Mouse (Mus musculus) embryonic facial prominence, embryonic 13.5 days (tissue): Measurements from ENCODE around the gene Pfpl. TPM values are rescaled to one million over a fixed set of nuclear protein-coding genes. Genes with fewer than 3 reads are reported as not detected.

Experiments used
- ATAC-seq: fragments of 200-750 bp; cut with Nextera tagmentation; 2 replicates; pipeline ENCODE4 v1.8.0; 2017; ENCODE audit warnings: low read depth; ENCODE audit not compliant: insufficient number of reproducible peaks, insufficient read depth, low FRiP score, low TSS enrichment
- H3K27ac ChIP-seq: fragments of 300-500 bp; sonication (generic); 2 replicates; pipeline ENCODE4 v1.5.1; 2015; ENCODE audit warnings: moderate library complexity, mild to moderate bottlenecking, inconsistent platforms
- H3K27me3 ChIP-seq: fragments of 300-500 bp; sonication (generic); 2 replicates; pipeline ENCODE4 v1.6.1; 2015; ENCODE audit warnings: mild to moderate bottlenecking, inconsistent platforms
- H3K36me3 ChIP-seq: fragments of 300-500 bp; sonication (generic); 2 replicates; pipeline ENCODE4 v1.6.1; 2015; ENCODE audit warnings: mild to moderate bottlenecking, inconsistent platforms
- H3K4me1 ChIP-seq: fragments of 300-500 bp; sonication (generic); 2 replicates; pipeline ENCODE4 v1.6.1; 2015; ENCODE audit warnings: inconsistent platforms
- H3K4me2 ChIP-seq: fragments of 300-500 bp; sonication (generic); 2 replicates; pipeline ENCODE4 v1.6.1; 2015; ENCODE audit warnings: moderate library complexity, mild to moderate bottlenecking, inconsistent platforms
- H3K4me3 ChIP-seq: fragments of 300-500 bp; sonication (generic); 2 replicates; pipeline ENCODE4 v1.5.1; 2015; ENCODE audit warnings: mild to moderate bottlenecking, inconsistent platforms
- H3K9ac ChIP-seq: fragments of 300-500 bp; sonication (generic); 2 replicates; pipeline ENCODE4 v1.6.1; 2015; ENCODE audit warnings: mild to moderate bottlenecking, inconsistent platforms
- H3K9me3 ChIP-seq: fragments of 300-500 bp; sonication (generic); 2 replicates; pipeline ENCODE4 v1.6.1; 2016; ENCODE audit warnings: inconsistent platforms
- WGBS: fragments of 180-500 bp; shearing (Covaris S2); methylation state at CpG from one replicate; pipeline ENCODE4 v1.1.7; 2015; ENCODE audit warnings: mixed read lengths; 5-methylcytosine and 5-hydroxymethylcytosine counted together
- polyA plus RNA-seq: library from polyadenylated mRNA; unstranded; fragments of >200 nt; fragmentation: Nextera tagmentation; extraction: Ambion mirVana; gene quantifications from 2 replicates; pipeline ENCODE4 v1.2.1, GENCODE M21; 2015

Pfpl gene
- polyA plus RNA-seq, 1 experiment from 2014 or later: not detected

DNA sequence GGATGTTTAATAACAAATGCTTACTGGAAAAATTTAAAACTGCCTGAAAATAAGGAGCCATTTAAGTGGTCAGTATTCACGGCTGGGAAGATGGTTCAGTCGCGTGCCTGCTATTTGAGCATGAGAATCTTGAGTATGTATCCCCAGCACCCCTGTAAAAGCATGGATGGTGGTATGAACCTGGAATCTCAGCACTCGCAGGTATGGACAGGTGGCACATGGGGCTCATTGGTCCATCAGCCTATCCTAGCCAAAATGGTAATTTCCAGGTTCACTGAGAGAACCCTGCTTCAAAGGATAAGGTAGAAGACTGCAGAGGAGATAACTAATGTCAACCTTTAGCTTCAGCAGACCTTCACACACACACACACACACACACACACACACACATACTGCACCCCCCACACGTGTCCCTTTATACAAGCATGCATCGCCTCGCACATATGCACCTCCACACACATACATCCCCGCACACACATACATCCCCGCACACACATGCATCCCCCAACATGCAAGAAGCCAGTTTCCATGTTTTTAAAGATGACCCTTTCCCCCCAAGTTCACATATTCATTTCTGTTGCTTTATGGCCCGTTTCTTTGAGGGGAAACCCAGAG, 37.9 kb downstream of the Pfpl start:
- Histone ChIP-seq H3K4me2 (no peak overlapping the region), H3K4me3 (no peak overlapping the region), H3K27ac (no peak overlapping the region), H3K4me1 (peaks cover 6% of the 10 kb centered on the region; the same call in 1 of the 2 replicates), H3K9me3 (no peaks in the 10 kb centered on the region), H3K27me3 (no peaks in the 10 kb centered on the region), H3K36me3 (0 out of 2 replicates have a peak, but pooled peaks cover 4% of the 10 kb centered on the region), H3K9ac (no peak overlapping the region)
- ATAC-seq: no peak
- WGBS: 92% methylated on average over 10 of the region's 10 CpGs

DNA sequence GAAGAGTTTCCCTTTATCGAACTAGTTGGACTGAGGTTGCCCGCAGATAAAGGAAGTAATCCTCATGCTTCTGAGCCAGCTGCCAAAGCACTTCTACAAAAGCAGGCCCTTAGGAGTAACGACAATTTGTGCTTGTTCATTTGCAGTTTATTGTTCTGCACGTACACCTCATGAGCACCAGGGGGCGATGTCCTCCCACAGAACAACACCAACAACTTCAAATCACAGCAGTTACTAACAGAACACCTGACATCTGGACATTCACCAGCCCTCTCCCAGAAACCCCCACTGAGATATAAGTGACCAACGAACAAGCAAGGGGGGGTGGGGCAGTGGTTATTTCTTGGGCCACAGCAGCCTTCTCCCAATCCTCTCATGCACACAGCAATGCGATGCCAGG, 38.5 kb downstream of the Pfpl start:
- Histone ChIP-seq H3K4me2 (no peak overlapping the region), H3K27me3 (no peaks in the 10 kb centered on the region), H3K36me3 (0 out of 2 replicates have a peak, but pooled peaks cover 4% of the 10 kb centered on the region), H3K4me1 (peaks cover 6% of the 10 kb centered on the region; the same call in 1 of the 2 replicates), H3K4me3 (no peak overlapping the region), H3K27ac (no peak overlapping the region), H3K9me3 (no peaks in the 10 kb centered on the region), H3K9ac (no peak overlapping the region)
- 33% methylated on average over 7 of the region's 7 CpGs for WGBS
- ATAC-seq: no peak

DNA sequence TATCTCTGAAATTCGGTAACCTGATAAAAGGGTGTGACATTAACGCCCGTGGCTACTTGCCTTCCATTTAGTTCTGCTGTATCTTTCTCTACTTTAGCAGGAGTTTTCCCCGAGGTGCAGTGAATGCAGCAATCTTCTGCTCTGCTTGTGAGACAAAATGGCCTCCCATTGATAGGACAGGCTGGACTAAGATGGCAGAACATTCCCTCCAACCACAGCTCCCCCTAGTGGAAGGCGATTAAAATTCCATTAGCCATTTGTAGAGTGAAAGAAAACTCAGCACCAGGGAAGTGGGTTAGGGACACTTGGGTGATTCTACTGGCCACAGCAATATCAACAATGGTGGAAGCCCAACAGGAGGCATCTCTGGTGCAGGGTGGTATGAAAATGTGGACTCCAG, 39.7 kb downstream of the Pfpl start:
- H3K4me3 ChIP-seq: no peak overlapping the region
- no peaks in the 10 kb centered on the region for H3K9me3 ChIP-seq
- 77% methylated on average over 5 of the region's 5 CpGs for WGBS
- H3K27ac ChIP-seq: no peak overlapping the region
- no peaks in the 10 kb centered on the region for H3K27me3 ChIP-seq
- H3K4me2 ChIP-seq: no peak overlapping the region
- ATAC-seq: no peak
- H3K9ac ChIP-seq: no peak overlapping the region
- peaks cover 6% of the 10 kb centered on the region; the same call in 1 of the 2 replicates for H3K4me1 ChIP-seq
- H3K36me3 ChIP-seq: 0 out of 2 replicates have a peak, but pooled peaks cover 4% of the 10 kb centered on the region

DNA sequence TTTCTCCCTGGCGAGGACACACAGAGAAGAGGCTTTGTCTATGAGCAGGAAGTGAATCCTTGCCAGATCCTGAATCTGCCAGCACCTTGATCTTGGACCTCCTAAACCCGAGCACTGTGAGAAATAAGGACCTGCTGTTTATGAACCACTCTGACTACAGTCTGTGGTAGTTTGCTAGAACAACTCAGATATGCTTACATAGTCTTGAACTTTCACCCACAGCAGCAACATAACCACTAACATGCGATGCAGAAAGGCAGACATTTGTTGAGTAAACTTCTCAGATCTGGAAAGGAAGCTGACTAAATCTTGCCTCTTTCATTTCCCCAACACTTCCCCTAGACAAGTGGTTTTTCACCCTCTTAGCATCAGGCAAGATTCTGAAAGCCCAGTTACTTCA, 44.2 kb downstream of the Pfpl start:
- ATAC-seq: no peak
- 67% methylated on average over 3 of the region's 3 CpGs for WGBS
- H3K4me2 ChIP-seq: no peak overlapping the region
- no peak overlapping the region for H3K4me3 ChIP-seq
- H3K9ac ChIP-seq: no peak overlapping the region
- H3K36me3 ChIP-seq: 0 out of 2 replicates have a peak, but pooled peaks cover 4% of the 10 kb centered on the region
- H3K4me1 ChIP-seq: peaks cover 24% of the 10 kb centered on the region
- H3K27ac ChIP-seq: no peak overlapping the region
- no peaks in the 10 kb centered on the region for H3K27me3 ChIP-seq
- no peaks in the 10 kb centered on the region for H3K9me3 ChIP-seq

DNA sequence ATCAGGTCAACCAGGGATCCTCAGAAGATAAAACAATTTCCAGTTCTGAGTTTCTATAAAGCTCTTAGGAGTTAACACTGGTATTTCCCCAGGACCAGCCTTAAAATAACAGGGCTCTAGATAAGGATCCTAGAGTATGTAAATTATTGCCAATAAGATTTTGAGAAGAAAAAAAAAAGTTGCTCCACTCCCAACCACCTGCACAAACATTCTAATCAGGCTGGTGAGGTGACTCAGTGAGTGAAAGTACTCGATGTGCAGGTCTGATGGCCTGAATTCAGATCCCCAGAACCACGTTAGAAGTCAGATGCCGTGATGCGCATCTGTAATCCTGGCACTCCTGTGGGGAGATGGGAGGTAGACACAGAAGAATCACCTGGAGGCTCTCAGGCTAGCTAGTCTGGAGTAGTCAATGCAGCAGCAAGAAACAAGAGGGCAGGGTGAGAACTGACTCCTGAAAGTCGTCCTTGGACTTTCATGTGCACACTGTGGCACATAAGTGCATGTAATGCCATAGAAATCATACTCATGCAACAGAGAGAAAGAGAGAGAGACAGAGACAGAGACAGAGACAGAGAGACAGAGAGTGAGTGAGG, 44.8 kb downstream of the Pfpl start:
- H3K4me3 ChIP-seq: no peak overlapping the region

DNA sequence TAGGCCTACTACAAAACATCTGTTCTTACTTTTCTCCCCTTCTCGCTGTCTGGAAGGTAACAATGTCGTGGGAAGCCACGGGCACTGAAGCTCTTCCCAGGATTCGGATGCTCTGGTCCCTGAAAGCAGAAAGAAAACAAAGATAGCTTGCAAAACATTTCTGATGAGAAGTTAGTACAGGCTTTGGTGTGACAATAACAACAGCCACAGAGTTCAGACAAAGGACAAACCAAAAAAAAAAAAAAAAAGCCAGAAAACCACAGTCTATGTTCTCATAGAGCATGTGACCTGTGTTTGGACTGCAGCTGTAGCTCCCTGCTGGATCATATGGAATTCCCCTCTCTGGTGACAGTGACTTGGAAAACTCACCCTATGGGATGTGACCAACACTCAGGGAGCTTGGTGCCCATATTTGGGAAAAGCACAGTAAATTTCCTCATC, 45.5 kb downstream of the Pfpl start:
- no peak overlapping the region for H3K4me3 ChIP-seq
- no peaks in the 10 kb centered on the region for H3K27me3 ChIP-seq
- H3K4me1 ChIP-seq: peaks cover 24% of the 10 kb centered on the region
- 0 out of 2 replicates have a peak, but pooled peaks cover 4% of the 10 kb centered on the region for H3K36me3 ChIP-seq
- no peak for ATAC-seq
- H3K9me3 ChIP-seq: no peaks in the 10 kb centered on the region
- peak overlapping the region; percentile 12 for H3K27ac ChIP-seq
- no peak overlapping the region for H3K4me2 ChIP-seq
- WGBS: 20% methylated on average over 4 of the region's 4 CpGs
- no peak overlapping the region for H3K9ac ChIP-seq

More for the DNA sequence above, 44.8 kb downstream of the Pfpl start:
- H3K36me3 ChIP-seq: 0 out of 2 replicates have a peak, but pooled peaks cover 4% of the 10 kb centered on the region
- H3K9me3 ChIP-seq: no peaks in the 10 kb centered on the region
- peak overlapping the region; percentile 12; the same call in 1 of the 2 replicates for H3K27ac ChIP-seq
- peaks cover 24% of the 10 kb centered on the region for H3K4me1 ChIP-seq
- no peak for ATAC-seq
- H3K27me3 ChIP-seq: no peaks in the 10 kb centered on the region
- 76% methylated on average over 5 of the region's 5 CpGs for WGBS
- no peak overlapping the region for H3K4me2 ChIP-seq
- H3K9ac ChIP-seq: no peak overlapping the region

DNA sequence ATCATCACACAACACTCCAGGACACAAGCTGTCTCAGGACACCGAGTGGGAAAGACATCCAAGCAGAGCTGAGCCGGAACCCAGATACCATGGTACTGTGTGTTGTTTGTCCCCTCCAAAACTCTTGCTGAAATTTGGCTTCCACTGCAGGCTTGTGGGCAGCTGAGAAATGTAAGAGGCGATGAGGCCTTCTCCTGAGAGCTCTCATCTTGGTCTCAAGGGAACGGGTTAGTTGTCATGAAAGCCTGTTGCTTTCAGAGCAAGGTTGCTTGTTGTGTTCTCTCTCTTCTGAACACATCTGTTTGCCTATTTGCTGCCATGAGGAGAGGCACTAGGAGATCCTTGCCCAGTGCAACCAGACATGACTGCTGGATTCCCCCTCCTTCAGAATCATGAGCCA, 46.2 kb downstream of the Pfpl start:
- H3K9ac ChIP-seq: no peak overlapping the region
- H3K27me3 ChIP-seq: no peaks in the 10 kb centered on the region
- ATAC-seq: no peak
- no peaks in the 10 kb centered on the region for H3K36me3 ChIP-seq
- H3K4me2 ChIP-seq: no peak overlapping the region
- WGBS: 93% methylated on average over 4 of the region's 4 CpGs
- no peak overlapping the region for H3K4me3 ChIP-seq
- H3K27ac ChIP-seq: no peak overlapping the region
- peaks cover 24% of the 10 kb centered on the region for H3K4me1 ChIP-seq
- no peaks in the 10 kb centered on the region for H3K9me3 ChIP-seq

DNA sequence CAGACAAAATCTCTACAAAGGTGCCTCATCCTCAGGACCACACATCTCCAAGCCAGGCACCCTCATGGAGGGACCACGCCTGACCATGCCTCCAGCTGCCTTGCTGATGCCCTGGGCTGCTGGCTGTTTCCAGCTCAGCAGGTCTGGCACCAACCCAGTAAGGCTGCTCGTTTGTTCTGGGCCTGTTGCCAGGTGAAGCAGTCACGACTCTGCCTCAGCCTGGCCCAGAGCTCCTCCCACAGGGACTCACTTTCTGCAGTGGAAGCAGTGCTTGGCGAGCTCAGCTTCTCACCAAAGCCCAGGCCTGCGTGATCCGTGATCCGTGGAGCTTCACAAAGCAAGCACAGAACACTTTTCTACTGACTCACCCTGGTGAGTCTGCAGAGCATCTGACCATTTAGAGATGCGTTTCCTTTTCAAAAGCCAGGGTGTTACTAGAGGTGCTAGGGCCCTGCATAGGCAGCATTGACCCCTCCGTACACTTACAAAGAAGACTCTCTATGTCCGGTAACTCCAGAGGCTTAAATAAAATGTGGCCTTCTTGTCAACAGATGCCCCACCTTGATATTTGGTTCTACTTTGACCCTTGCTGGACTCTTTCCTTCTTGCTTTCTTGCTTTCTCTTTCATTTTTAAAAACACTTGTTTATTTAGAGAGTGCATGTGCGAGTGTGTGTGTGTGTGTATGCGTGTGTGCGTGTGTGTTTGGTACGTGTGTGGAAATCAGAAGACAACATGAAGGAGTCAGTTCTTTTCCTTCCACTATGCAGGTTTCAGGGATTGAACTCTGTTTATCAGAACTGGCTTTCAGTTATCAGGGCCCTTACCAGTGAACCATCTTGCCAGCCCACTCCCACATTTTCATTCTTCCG, 47.9 kb downstream of the Pfpl start:
- peak overlapping the region; percentile 33; the same call in 1 of the 2 replicates for H3K27ac ChIP-seq
- H3K36me3 ChIP-seq: peaks cover 11% of the 10 kb centered on the region; the same call in 1 of the 2 replicates

DNA sequence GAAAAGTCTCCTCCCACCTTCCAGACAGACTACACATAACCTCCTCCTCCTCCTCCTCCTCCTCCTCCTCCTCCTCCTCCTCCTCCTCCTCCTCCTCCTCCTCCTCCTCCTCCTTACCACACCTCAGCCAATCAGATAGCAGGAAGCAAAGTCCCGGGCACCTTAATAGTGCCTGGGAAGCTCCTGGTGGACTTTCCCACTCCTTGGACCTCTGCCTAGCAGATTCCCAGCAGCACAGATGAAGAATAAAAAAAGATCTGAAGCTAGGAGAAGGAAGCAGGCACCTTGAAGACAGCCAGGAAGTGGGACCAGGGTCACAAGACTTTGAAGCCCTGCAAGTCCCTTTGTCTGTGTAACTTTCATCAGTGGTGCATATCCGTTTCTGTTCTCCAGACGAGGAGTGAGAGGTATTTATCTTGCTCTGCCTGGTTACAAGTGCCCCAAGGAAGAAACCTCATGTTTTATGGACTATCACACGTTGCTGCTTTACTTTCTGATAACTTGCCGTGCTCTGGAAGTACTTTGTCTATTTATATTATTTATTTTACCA, 49.1 kb downstream of the Pfpl start:
- peaks cover 24% of the 10 kb centered on the region for H3K4me1 ChIP-seq
- 56% methylated on average over 5 of the region's 5 CpGs for WGBS

More for the DNA sequence above, 47.9 kb downstream of the Pfpl start:
- Histone ChIP-seq H3K4me1 (peaks cover 24% of the 10 kb centered on the region), H3K9ac (no peak overlapping the region), H3K27me3 (no peaks in the 10 kb centered on the region), H3K4me3 (no peak overlapping the region), H3K4me2 (no peak overlapping the region), H3K9me3 (no peaks in the 10 kb centered on the region)
- peak; percentile 85 for ATAC-seq
- WGBS: 67% methylated on average over 15 of the region's 15 CpGs

DNA sequence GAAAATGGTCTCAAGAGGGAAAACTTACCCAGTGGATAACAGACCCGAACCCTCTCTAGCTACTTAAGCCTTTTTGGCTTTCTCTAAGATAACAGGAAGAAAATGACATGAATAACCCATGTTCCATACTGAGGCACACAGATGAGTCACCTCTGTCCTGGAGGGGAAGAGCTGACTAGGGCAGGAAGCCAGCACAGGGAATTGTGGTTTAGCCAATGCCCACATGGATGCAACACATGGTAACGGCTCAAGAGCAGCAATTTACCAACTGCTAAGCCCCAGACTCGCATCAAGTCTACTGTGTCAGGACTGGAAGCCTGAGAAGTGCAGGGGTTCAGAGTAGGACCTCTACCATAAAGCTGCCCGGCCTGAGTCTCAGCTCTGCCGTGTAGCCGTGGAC, 50.7 kb downstream of the Pfpl start:
- Histone ChIP-seq H3K4me3 (no peak overlapping the region), H3K27me3 (no peaks in the 10 kb centered on the region), H3K9ac (no peak overlapping the region), H3K4me1 (peaks cover 15% of the 10 kb centered on the region), H3K36me3 (peaks cover 27% of the 10 kb centered on the region; the same call in 1 of the 2 replicates), H3K4me2 (no peak overlapping the region), H3K9me3 (no peaks in the 10 kb centered on the region), H3K27ac (no peak overlapping the region)
- 80% methylated on average over 6 of the region's 6 CpGs for WGBS
- ATAC-seq: no peak

More for the DNA sequence above, 49.1 kb downstream of the Pfpl start:
- no peak overlapping the region for H3K27ac ChIP-seq
- no peak overlapping the region for H3K4me3 ChIP-seq
- H3K9me3 ChIP-seq: no peaks in the 10 kb centered on the region
- ATAC-seq: no peak
- H3K4me2 ChIP-seq: no peak overlapping the region
- no peak overlapping the region for H3K9ac ChIP-seq
- H3K36me3 ChIP-seq: peaks cover 22% of the 10 kb centered on the region; the same call in 1 of the 2 replicates
- no peaks in the 10 kb centered on the region for H3K27me3 ChIP-seq
